Mouse (Mus musculus): ENCODE results near the gene Abcb8. TPM values are rescaled to one million over a fixed set of nuclear protein-coding genes. Genes with fewer than 3 reads are reported as not detected.

The Abcb8 gene
- total RNA-seq, 1 experiment from 2014 or later = 32.2 TPM

DNA sequence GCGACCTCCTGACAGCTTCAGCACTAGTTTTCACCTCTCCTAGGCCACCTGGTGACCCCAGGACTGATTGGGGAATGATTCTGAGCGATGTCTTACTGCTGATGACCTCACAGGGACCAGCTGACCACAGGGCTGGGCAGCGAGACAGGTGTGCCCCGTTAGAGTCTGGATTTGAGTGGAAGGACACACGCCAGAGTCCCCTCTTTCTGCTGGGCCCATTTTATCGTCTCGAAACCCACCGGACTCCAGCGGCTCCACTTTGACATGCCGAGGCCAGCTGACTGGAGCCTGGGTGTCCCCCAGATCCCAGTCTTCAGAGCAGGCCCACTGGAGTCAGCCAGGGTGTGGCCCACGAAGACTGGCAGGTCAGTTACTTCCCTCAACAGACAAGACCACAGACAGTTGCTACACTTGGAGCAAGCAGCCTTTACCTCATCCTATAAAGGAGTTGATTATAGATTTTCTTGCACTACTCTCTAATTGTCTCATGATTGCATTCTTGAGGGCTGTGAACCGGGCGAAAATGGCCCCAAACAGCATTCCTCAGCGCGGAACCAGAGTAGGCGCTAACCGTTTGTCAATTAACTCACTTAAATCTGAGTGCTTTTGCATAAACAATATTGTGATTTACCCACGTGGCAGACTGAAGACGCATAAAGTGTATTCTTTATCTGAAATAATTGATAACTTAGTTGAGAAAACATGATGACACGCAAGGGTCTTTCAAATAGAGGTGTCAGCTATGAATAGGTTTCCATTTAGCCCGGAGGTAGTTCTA lies 30.7 kb downstream of the Abcb8 start:
- no peak for ATAC-seq (replicated peaks; ENCODE audit: low read depth, poor library complexity, severe bottlenecking)

DNA sequence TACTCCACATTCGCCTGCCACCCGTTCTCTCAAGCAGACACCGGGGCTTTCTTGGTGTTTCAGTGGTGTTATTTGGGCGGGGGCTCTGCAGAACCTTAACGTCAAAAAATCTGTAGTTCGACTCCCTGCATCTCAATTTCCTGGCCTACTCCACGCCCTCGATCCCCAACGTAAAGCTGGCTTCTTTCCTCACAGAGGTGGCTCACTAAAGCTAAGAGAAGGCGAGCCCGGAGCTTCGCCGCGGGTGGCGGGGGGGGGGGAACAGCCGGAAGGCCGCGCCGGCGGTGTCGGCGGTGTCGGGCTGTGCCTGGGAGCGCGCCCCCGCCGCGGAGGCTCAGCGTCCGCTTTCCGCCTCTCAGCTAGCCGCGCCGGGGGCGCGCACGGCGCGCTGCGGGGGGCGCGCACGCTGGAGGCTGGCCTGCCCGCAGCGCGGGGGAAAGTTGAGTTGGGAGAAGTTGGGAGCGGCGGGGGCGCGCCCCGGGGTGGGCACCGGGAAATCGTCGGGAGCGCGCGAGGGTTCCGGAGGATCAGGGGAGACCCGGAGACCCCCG lies 31.5 kb downstream of the Abcb8 start:
- no peak; the same call in 1 of the 2 replicates for ATAC-seq (replicated peaks; ENCODE audit: low read depth, poor library complexity, severe bottlenecking)

DNA sequence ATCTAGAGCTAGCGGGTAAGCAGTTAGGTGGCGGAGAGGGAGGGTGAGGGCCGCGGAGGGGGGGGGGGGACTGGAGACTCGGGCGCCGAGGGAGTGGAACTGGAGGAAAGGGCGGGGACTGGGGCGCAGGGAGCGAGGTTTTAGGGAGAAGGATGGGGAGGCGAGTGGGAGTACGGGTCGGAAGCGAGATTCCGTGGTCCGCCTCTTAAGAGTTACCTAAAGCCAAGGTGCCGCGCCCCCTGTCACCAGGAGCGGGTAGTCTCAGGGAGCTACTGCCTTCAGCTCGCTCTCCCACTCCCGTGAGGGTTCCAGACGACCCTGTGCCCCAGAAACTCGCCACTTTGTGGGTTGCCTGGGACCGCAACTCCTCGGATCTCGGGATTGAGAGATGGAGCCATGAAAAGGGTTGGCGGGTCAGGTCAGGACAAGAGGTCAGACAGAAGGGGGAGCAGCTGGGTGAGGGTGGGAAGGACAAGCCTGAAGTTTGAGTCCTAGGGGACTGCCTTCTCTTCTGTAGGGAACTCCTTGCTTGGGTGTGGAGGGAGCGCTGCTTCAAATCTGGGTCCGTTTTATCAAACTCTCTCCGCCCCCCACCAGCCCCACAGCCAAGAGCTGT lies 32.1 kb downstream of the Abcb8 start:
- peak; percentile 14; the same call in 1 of the 2 replicates for ATAC-seq (replicated peaks; ENCODE audit: low read depth, poor library complexity, severe bottlenecking)

DNA sequence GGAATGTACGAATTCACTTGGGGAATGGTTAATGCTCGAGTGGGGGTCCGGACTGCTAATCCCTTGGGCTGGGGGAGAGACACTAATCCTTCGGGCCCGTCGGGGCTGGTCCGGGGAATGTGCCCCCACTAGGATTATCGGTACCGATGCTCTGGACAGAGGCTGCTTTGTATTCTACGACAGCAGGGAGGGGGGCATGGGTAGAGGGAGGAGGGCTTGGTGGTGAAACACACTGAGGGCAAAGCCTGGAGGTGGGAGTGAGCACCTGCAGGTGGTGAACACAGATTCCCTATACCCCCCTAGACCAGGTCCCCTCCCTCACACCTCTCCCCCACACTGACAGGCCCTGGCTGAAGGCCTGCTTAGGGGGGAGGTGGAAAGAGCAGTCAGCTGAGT lies 32.6 kb downstream of the Abcb8 start:
- ATAC-seq (replicated peaks; ENCODE audit: low read depth, poor library complexity, severe bottlenecking) = no peak

DNA sequence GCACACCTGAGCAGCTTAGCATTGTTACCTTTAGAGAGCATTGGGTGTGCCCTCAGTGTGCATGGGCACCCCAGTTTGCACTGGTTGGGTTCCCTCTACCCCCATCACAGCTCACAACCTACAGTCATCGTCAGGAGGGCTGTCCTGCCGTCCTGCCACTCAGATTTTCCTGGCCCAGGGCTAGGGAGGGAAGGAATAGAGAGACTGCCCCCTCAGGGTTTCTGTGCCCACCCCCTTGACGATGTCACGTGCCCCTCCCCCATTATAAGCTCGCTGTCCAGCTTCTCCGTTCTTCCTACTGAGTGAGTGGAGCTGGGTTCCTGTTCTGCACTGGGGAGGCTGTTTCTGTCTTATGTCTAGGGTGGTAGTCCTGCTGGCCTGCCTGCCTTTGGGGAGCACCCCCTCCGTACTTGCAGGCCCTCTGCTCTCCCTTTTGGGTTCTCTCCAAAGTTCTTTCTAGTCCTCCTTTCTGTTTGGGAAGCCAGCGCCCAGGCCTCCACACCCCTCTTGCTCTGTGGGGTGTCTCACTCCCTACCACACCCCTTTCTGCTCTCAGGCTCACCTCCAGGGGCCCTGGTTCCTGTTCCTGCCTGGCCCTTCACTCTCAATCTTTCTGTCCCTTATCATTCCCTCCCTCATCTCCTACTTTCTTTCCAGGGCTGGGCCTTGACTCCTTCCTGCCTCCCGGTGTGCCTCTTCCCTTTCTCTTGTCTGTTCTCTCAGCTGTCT lies 33.3 kb downstream of the Abcb8 start:
- no peak for ATAC-seq (replicated peaks; ENCODE audit: low read depth, poor library complexity, severe bottlenecking)

DNA sequence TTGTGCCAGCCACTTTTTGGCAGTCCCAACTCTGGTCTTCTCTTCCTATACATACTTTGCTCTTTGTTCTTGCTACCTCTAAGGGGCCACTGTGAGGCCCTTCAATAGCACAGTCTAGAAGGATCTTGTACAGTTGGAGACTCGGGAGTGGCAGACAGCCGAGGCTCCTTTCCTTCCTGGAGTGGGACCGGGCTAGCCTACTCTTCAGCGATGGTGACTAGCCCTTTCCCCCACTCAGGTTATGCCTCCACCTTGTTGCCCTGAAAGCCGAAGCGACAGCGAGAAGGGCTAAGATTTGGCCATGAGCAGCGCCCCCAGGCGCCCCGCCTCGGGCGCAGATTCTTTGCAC lies 33.8 kb downstream of the Abcb8 start:
- no peak for ATAC-seq (replicated peaks; ENCODE audit: low read depth, poor library complexity, severe bottlenecking)

DNA sequence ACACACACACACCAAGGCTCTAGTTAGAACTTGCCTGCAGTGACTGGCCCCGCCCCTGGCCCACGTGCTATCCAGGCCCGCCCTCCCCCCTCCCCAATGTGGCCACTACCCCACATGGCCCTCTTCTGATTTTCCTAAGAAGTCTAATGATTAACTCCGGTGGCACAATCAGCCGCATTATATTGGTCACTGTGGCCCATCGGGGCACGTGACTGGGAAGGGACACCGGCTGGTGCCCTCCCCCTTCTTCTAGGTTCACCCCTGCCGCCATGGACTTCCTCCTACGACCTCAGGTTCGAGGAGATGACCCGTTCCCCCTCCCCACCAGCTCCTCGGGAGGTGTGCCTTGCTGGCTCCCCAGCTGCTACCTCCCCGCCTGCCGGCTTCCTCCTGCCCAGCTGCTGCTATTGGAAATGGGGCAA lies 34.5 kb downstream of the Abcb8 start:
- ATAC-seq (replicated peaks; ENCODE audit: low read depth, poor library complexity, severe bottlenecking) = no peak

DNA sequence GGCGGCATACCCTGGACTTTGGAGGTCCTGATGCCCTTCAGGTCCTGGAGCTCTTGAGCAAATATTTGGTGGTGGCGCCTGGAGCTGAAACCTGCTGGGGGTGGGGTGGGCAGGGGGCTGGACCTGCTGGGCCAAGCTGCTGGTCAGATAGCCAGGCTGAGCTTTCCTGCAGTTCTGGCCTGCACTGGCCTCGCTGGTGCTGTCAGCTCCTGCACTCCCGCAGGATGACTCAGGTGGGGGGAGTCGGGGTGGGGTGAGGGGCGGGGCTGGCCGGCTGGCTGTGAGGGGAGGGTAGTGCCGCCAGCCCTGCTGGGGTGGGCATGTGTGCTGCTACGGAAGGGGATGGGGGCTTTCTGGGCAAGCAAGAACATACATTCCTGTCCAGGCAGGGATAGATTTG lies 35.1 kb downstream of the Abcb8 start:
- no peak for ATAC-seq (replicated peaks; ENCODE audit: low read depth, poor library complexity, severe bottlenecking)

DNA sequence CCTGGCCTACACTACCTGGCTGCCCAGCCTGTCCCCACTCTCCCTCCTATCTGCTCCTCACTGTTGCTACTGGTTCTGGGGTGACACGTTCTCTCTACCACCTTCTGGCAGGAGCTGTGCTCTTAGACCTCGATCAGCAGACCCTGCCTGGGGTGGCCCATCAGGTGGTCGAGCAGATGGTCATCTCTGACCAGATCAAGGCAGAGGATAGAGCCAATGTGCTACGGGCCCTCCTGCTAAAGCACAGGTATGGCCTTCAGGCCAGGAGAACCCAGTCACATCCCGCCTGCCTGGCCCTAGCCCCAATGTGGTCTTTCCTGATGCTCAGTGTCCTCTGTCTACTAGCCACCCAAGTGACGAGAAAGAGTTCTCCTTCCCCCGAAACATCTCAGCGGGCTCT lies 40.5 kb downstream of the Abcb8 start:
- no peak for ATAC-seq (replicated peaks; ENCODE audit: low read depth, poor library complexity, severe bottlenecking)

DNA sequence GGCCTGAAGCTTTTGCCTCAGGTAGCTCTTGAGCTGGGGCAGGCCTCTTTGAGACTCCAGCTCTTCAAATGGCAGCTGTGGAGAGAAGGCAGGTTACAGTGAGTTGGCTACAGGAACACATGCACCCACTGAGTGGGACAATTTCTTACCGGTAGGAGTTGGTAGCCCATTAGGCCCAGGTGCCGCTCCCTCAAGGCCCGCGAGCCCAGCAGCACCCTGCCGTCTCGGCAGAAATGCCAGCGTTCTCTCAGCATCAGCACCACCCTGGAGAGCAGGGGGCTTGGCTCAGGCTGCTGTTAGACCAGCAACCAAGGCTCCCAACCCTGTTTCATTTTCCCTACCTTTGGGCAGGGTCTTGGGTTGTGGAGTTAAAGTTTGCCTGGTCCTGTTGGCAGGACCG lies 47.7 kb downstream of the Abcb8 start:
- no peak for ATAC-seq (replicated peaks; ENCODE audit: low read depth, poor library complexity, severe bottlenecking)

DNA sequence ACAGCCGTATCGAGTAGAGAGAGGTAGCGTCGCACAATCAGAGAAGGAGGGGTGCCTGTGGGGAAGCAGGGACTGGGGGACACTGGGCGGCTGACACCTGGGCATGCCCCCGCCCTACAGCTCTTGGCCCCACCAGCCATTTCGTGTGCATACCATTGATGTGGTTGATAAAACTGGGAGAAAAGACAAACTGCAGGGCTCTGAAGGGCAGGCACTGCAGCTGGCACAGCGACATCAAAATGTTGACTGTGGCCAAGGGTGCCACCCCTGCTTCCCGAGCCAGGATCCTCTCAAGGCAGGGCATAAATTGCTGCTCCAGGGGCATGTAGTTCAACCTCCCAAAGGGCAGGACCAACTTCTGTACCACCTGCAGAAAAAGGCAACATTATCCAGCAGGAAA lies 48.6 kb downstream of the Abcb8 start:
- no peak for ATAC-seq (replicated peaks; ENCODE audit: low read depth, poor library complexity, severe bottlenecking)

DNA sequence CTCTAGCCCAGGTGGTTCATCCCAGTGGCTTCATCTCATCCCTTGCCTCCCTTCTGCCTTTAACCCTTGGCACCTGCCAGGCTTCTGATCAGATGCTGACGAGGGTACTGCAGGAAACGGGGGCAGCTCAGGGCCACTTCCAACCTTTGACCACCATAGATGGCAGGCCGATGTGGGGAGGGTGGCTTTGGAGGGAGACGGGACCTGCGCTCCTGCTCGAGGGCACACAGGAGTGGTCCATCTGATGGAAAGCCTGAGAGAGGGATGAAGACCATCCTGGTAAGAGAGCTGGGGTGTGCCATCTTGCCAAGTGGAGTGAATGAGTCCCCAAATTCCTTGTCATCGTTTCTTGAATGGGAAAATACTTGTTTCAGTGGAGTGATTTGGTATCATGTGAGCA lies 49.7 kb downstream of the Abcb8 start:
- no peak for ATAC-seq (replicated peaks; ENCODE audit: low read depth, poor library complexity, severe bottlenecking)

DNA sequence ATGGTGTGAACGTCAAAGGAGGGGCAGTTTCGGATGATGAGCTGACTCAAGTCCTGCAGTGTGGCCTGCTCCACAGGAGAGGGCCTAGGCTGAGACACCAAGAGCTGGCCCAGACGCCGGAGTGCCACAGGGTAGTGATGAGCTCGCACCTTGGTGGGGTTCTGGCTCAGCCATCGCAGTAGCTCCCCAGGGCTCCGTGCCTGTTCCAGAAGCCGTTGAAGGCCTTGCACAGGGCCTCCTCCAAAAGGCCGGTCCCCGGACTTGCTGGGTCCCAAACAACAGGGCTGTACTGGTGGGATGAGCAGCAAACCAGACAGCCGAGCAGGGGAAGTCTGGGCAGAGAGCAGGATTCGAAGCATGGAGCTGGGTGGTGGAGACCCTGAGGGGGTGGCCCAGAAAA lies 50.5 kb downstream of the Abcb8 start:
- no peak for ATAC-seq (replicated peaks; ENCODE audit: low read depth, poor library complexity, severe bottlenecking)

DNA sequence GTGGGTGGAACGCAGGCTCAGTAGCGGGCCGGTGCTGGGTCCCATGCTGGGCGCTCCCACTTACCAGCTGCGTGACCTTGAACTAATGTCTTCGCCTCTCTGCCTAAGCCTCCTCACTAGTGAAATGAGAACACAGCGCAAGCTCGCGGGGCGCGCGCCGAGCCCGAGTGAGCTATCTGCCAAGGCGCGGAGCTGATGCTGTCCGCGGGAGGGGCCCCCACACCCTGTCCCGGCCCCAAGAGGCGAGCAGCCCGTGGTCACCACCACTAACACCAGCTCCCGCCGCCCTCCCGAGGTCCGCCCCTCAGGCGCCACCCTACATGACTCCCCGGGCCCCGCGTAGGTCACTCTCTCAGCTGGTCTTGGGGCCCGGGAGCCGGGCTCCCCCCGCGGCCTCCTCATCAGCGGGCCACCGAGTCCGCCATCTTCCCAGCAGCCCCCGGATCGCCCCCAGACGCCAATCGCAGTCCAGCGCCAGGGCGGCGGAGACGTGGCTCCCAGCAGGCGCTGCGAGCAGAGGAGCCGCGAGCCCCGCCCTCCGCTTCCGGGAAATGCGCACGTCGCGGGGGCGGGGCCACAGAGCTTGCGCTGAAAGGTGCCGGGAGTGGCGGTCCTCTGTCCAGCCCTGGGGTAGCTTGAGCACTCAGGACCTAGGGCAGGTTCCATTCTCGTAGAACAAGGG lies 51.4 kb downstream of the Abcb8 start, which contains the start of gene Fastk:
Gene Fastk, minus strand, starts transcription at position 542 of the 682 bp plus-strand sequence.
- ATAC-seq (replicated peaks; ENCODE audit: low read depth, poor library complexity, severe bottlenecking) = peak; percentile 61

DNA sequence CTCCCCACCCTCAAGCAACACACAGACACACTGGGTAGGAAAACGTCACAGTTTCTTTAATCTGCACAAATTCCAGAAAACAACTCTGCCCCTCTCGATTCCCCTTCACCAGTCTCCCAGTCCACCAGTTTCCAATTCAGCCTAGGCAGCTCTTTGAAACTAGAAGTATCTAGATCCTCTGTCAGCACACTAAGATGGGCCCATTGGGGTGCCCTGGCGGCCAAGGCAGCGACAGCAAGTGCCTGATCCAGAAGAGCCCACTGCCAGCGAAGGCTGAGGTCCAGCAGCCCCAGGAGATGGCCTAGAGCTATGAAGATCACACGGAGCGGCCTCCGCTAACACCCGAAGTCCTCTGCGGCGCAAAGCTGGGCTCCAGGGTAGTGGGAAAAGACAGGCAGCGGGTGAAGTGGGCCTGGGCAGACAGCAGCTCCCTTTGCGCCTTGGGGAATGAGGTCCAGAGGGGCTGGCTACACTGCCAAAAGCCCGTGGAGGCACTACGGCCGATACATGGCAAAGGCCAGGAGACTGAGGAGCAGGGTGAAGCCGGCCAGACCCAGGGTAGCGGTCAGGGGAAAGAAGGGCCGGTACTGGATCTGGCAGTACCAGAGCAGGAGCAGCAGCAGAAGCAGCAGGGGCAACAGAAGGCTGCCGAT lies 52.1 kb downstream of the Abcb8 start:
- ATAC-seq (replicated peaks; ENCODE audit: low read depth, poor library complexity, severe bottlenecking) = no peak

DNA sequence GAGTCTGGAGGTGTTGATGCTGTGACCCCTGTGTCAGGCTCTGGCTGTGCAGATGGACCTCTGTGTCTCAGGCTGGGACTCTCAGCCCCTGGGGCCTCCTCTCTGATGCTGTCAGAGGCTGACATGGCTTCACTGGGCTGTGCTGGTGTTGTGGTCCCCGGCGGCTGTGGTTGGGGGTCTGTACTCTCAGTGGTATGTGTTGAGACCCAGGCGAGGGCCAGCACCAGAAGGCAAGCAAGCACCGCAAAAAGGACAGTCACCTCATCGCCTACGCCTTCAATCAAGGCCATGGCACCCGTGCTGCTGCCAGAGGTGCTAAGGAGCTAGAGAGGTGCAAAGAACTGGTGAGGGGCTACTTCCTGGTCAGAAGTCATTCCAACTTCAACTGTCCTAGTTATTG lies 53.2 kb downstream of the Abcb8 start:
- no peak for ATAC-seq (replicated peaks; ENCODE audit: low read depth, poor library complexity, severe bottlenecking)

DNA sequence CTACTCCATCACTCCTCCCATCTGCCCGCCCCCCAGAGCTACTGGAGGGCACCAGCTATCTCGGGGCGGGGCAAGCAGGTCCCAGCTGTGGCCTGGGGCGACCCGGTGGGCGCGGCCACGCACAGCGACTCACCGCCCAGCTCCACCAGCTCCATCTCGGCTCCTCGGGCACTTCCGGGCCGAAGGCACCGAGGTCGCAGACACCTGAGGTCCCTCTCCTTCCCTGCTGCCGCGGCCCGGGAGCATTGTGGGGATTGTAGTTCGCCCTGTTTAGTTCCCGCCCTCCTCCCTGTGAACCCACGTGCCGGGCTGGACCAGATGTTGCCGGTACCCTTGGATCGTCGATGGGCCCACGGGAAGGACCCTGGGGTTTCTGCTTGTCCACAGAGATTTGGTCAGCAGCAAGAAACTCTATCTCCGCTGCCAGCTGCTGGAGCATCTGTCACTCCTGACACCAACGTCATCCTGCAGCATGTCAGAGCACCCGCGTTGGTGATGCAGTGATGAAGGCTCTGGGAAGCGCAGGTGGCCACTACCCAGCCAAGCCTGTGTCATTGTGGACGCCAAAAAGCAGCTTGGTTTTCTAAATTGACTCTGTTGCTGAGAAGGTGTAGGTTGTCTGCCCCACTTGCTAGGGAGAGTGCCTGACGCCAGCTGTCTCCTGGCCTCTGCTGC lies 54.3 kb downstream of the Abcb8 start, which contains the start of gene Tmub1:
Gene Tmub1, minus strand, starts transcription at position 231 of the 675 bp plus-strand sequence.
- peak; percentile 64 for ATAC-seq (replicated peaks; ENCODE audit: low read depth, poor library complexity, severe bottlenecking)

DNA sequence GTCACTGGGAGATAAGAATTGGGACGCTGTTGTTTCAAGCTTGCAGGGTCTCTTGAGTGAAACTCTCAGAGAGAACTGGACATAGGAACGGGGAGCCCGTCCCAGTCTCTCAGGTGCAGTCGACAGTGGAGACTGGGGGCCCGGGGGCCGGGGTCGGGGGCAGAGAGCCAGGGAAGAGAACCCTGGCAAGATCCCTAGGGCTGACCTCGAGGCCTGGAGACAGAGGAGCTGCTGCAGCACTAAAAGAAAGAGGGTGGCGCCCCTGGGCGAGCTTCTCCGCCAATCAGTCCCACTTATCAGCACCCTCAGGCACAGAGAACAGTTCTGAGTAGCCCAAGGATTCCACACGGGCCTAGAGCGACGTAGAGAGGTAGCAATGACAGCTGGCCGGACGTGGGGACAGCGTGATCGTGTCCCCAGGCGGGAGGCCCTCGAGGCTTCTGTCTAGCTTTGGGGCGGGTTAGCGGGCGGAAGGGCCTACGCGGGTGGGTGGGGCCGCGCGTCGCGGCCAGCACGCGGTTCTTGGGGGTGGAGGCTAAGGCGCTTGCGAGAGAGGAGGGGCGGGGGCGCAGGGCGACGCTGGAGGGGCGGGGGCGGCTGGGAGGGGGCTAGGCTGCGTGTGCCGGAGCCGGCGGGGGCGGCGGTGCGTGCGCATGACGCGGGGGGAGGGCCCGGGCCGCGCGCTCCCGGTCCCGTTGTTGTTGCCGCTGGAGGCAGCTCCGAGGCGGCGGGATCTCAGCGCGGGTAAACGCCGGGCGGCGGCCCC lies 58.0 kb downstream of the Abcb8 start:
- peak; percentile 69 for ATAC-seq (replicated peaks; ENCODE audit: low read depth, poor library complexity, severe bottlenecking)
